Mouse (Mus musculus): ENCODE measurements around the gene Ak6.

The Ak6 gene

DNA sequence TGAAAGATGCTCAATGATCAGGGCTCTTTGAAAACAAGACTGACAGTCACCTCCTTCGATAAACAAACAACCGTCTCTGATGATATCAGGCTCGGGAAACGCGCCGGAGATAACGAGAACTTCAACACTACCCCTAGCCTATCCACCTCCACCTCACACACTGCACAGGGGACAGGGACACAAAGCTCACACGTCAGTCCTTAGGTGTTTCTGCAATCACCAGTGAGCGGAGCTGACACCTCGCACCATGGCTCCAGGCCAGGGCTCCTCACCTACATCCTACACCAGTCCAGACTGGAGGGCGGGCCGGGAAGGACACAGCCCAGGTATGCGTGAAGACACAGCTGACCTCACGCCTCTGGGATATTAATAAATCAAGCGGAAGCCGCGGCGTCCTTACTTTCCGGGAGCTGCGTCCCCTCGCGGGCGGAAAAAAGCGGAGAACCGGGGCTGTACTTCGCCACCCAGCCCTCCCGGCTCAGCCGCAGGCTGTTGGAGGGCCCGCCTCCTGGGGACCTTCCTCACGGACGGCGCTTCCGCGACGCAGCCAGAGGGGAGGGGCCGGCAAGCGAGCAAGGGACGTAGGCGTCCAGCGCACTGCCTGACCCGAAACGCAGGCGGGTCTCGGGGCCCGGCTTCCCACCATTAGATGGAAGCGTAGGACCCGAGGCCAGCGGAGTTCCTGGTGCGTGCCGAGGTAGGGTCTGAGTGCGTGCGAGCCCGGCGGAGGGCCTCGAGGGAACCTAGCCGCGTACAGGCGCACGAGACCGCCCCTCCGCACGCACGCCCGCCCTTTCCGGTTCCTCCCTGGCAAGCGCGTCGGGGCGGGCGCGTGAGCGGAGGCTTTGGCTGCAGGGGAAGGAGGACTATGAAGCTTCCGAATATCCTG is at the start of gene Ak6, which contains the start of gene Rad17:
TSS of gene Ak6 (plus strand) at position 430 of the 889 bp plus-strand sequence.
TSS of gene Rad17 (minus strand) at position 502 of the 889 bp plus-strand sequence.
- DNase-seq (ENCODE audit: low spot score) = peak; percentile 98

GRCm38 (mm10) chr13:100601034-100601433 is 49.7 kb upstream of the Ak6 start:
- no peak for DNase-seq (ENCODE audit: low spot score)

GRCm38 (mm10) chr13:100602239-100602902 is 48.4 kb upstream of the Ak6 start:
- no peak for DNase-seq (ENCODE audit: low spot score)

GRCm38 (mm10) chr13:100603031-100603737 is 47.6 kb upstream of the Ak6 start:
- DNase-seq (ENCODE audit: low spot score) = no peak

- DNase-seq (ENCODE audit: low spot score) = no peak
These were observed 47.1 kb upstream of the Ak6 start for GRCm38 (mm10) chr13:100603738-100604095.

GRCm38 (mm10) chr13:100605845-100606244 is 44.9 kb upstream of the Ak6 start:
- DNase-seq (ENCODE audit: low spot score) = no peak

GRCm38 (mm10) chr13:100607756-100608155 is 43.0 kb upstream of the Ak6 start:
- DNase-seq (ENCODE audit: low spot score) = peak; percentile 45

GRCm38 (mm10) chr13:100611266-100611665 is 39.5 kb upstream of the Ak6 start:
- no peak for DNase-seq (ENCODE audit: low spot score)

GRCm38 (mm10) chr13:100612251-100612650 is 38.5 kb upstream of the Ak6 start:
- DNase-seq (ENCODE audit: low spot score) = no peak

- DNase-seq (ENCODE audit: low spot score) = no peak
These were observed 37.9 kb upstream of the Ak6 start for GRCm38 (mm10) chr13:100612903-100613302.

GRCm38 (mm10) chr13:100616181-100617087 is 34.3 kb upstream of the Ak6 start, which contains the start of gene Marveld2:
Gene Marveld2, minus strand, starts transcription at chr13:100616971.
- peak; percentile 69 for DNase-seq (ENCODE audit: low spot score)

- no peak for DNase-seq (ENCODE audit: low spot score)
These were observed 33.2 kb upstream of the Ak6 start for GRCm38 (mm10) chr13:100617583-100617982.

- no peak for DNase-seq (ENCODE audit: low spot score)
These were observed 28.5 kb upstream of the Ak6 start for GRCm38 (mm10) chr13:100622241-100622640.

GRCm38 (mm10) chr13:100634106-100634691 is 16.6 kb upstream of the Ak6 start:
- DNase-seq (ENCODE audit: low spot score) = no peak

DNA sequence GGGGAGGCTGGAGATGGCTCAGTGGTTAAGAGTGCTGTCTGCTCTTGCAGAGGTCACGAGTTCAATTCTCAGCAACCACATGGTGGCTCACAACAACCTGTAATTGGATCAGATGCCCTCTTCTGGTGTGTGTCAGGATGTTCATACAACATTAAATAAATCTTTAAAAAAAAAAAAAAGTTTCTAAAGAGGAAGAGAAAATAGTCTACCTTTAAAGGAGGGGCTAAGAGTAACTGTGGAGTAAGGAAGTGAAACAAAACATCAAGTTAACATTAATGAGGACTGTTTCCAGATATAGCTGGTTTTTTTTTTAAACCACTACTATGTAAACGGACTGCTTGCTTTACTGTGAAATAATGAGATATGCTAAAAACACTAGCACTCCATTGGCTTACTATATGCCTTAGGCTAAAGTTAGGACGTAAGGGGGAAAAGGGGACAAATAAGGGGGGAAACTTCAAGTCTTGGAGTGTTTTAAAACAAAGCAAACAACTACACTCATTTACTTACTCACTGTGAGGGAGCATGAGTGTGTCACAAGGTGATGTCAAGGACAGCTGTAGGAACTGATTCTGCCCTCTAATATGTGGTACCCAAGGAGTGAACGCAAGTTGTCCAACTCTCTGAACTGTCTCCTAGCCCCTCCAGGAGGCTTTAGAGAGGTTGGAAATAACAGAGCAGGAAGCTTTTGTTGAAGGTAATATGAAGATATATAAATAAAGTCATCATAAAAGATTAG is 8.1 kb upstream of the Ak6 start:
- no peak for DNase-seq (ENCODE audit: low spot score)

DNA sequence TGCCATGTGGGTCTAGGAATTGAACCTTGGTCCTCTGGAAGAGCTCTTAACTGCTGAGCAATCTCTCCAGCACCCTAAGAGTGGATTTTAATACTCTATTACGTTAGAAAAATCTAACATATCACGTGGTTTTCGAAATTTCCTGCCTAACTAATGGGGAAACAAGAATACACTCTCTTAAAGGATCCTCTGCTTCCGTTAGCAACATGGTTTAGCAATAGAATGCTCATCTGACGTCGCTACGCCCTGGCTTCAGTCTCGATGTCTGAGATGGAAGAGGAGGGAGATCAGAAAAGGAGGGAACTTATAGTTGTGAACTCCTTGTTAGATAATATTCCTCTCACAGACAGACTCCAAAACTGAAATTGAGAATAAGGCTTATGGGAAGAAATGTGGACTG is 2.6 kb upstream of the Ak6 start:
- DNase-seq (ENCODE audit: low spot score) = no peak

- no peak for DNase-seq (ENCODE audit: low spot score)
These were observed 834 bp downstream of the Ak6 start, which contains the start of gene Taf9 for GRCm38 (mm10) chr13:100651439-100652186. Gene Taf9, plus strand, starts transcription at chr13:100651579.

DNA sequence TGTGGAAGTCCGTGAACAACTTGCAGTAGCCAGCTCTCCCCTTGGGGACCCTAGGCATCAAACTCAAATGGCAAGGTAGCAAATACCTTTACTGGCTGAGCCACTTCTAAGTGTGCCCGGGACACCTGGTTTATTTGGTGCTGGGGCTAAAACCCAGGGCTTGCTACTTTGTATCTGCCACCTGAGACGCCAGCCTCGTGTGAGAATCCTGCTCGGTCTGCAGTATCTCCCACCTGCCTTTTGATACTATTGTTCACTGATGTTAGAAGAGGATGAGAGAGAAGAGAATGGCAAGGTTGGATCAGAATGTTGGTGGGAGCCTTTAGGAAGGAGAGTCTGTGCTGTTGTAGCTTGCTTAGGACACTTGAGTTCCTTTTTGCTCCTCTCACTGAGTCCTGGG is 7.3 kb downstream of the Ak6 start:
- DNase-seq (ENCODE audit: low spot score) = no peak

DNA sequence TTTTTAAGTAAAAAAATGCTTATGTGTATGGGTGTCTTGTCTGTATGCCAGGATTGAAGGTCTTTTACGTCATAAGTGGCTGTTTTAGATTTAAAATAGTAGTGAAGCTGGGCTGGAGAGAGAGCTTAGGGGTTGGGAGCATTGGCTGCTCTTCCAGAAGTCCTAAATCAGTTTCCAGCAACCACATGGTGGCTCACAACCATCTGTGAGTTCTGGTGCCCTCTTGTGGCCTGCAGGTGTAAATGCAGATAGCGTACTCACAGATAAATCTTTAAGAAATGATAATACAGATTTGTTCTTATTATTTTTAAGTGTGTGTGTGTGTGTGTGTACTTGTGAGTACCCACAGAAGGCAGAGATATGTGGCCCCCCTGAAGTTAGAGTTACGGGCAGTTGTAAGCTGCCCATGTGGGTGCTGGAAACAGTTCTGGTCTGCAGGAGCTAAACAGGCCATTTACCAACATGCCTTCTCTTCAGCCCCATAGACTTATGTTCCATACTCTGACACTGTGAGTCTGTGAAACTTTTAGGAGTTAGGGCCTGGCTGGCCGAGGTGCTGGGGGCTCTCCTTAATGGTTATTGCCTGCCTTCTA is 9.2 kb downstream of the Ak6 start:
- DNase-seq (ENCODE audit: low spot score) = peak; percentile 79
